Comparison of ENCODE assay signal across 11 mouse cellular contexts in the genomic region with DNA sequence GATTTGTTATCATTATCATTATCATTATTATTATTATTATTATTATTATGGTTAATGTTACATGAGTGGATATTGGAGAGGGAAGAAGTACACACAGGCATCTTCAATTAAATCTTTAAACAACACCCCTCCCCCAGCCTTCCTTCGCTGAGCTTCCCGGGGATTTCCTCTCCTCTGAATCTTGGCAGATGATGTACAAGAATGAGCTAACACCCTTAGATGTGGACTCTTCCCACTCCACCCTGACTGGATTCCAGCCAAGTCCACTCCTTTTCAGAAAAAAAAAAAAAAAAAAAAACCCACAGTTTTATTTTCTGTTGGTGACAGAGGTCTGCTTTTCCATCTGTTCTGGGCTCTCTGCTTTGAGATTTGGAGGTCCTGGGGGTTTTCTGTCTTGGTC. TPM values are rescaled to one million over a fixed set of nuclear protein-coding genes. Genes with fewer than 3 reads are reported as not detected.
DNase-seq lines count a peak whose midpoint lies in the region; ATAC-seq and TF ChIP-seq lines count a peak whose summit lies in the region.
"Had no signal": no experiment of that assay in that cellular context is flagged by ENCODE, and none has a peak within 500 bp of the region (broad histone marks: within the 10 kb centered on the region; RNA-seq: fewer than 3 reads in every experiment).

No protein-coding gene starts in this region.

- no peaks in the 10 kb centered on the region for H3K27me3 ChIP-seq in forebrain, embryonic 14.5 days (replicated peaks; ENCODE audit: control insufficient read depth, insufficient read depth, low read length)
- H3K27me3 ChIP-seq in forebrain, embryonic 10.5 days (ENCODE audit: poor library complexity, severe bottlenecking): no peaks in the 10 kb centered on the region
- H3K27me3 ChIP-seq in heart, postnatal 0 days (ENCODE audit: control insufficient read depth, insufficient read depth, low read length): no peaks in the 10 kb centered on the region
- H3K27me3 ChIP-seq in liver, embryonic 12.5 days (replicated peaks): no peaks in the 10 kb centered on the region
- H3K27me3 ChIP-seq: liver, embryonic 15.5 days; neural tube, embryonic 13.5 days had no signal

- TF ChIP-seq CTCF in heart, postnatal 0 days (IDR thresholded peaks at IDR 0.05; ENCODE audit: low read depth): no peak

- no peak overlapping the region for H3K4me3 ChIP-seq in forebrain, embryonic 14.5 days (ENCODE audit: low read depth, low read length)
- H3K4me3 ChIP-seq in forebrain, embryonic 10.5 days: no peak overlapping the region
- H3K4me3 ChIP-seq in heart, postnatal 0 days (ENCODE audit: low read depth, low read length): no peak overlapping the region
- no peak overlapping the region for H3K4me3 ChIP-seq in liver, embryonic 12.5 days
- H3K4me3 ChIP-seq: liver, embryonic 15.5 days; neural tube, embryonic 13.5 days had no signal

- H3K4me2 ChIP-seq in forebrain, embryonic 14.5 days (ENCODE audit: low read length): no peak overlapping the region
- H3K4me2 ChIP-seq in heart, postnatal 0 days (ENCODE audit: low read depth, low read length): no peak overlapping the region
- no peak overlapping the region for H3K4me2 ChIP-seq in liver, embryonic 12.5 days
- H3K4me2 ChIP-seq: liver, embryonic 15.5 days; neural tube, embryonic 13.5 days had no signal

- H3K4me1 ChIP-seq in forebrain, embryonic 14.5 days (ENCODE audit: control insufficient read depth, insufficient read depth, low read length): no peaks in the 10 kb centered on the region
- no peaks in the 10 kb centered on the region for H3K4me1 ChIP-seq in forebrain, embryonic 10.5 days
- no peaks in the 10 kb centered on the region for H3K4me1 ChIP-seq in heart, postnatal 0 days (ENCODE audit: control insufficient read depth, insufficient read depth)
- no peaks in the 10 kb centered on the region for H3K4me1 ChIP-seq in liver, embryonic 12.5 days
- H3K4me1 ChIP-seq: liver, embryonic 15.5 days; neural tube, embryonic 13.5 days had no signal

- no peaks in the 10 kb centered on the region for H3K9me3 ChIP-seq in forebrain, embryonic 14.5 days (replicated peaks; ENCODE audit: control insufficient read depth, low read length)
- no peaks in the 10 kb centered on the region for H3K9me3 ChIP-seq in forebrain, embryonic 10.5 days
- H3K9me3 ChIP-seq in heart, postnatal 0 days (replicated peaks; ENCODE audit: control insufficient read depth, low read length): no peaks in the 10 kb centered on the region
- H3K9me3 ChIP-seq in liver, embryonic 12.5 days (replicated peaks): no peaks in the 10 kb centered on the region
- H3K9me3 ChIP-seq: liver, embryonic 15.5 days; neural tube, embryonic 13.5 days had no signal

- 54% methylated on average over 2 of the region's 2 CpGs for WGBS in forebrain, embryonic 14.5 days
- WGBS in forebrain, embryonic 10.5 days: 71% methylated on average over 2 of the region's 2 CpGs
- 44% methylated on average over 2 of the region's 2 CpGs for WGBS in heart, postnatal 0 days
- WGBS in liver, embryonic 12.5 days (ENCODE audit: insufficient replicate concordance): 58% methylated on average over 2 of the region's 2 CpGs

- peak; percentile 49 for DNase-seq in forebrain, embryonic 14.5 days (ENCODE audit: low spot score)
- DNase-seq in forebrain, embryonic 10.5 days (ENCODE audit: extremely low spot score, low spot score): no peak
- DNase-seq in adipocyte (ENCODE audit: low spot score): peak; percentile 48
- peak; percentile 72 for DNase-seq in heart, postnatal 0 days (ENCODE audit: low spot score)
- peak; percentile 68 to 74 for DNase-seq in kidney, postnatal 36 days
- DNase-seq in right cerebral cortex, postnatal 4 days: no peak
- no peak for DNase-seq in right cerebral cortex, adult 18-20 months

- no peak for TF ChIP-seq EP300 in heart, postnatal 0 days (IDR thresholded peaks at IDR 0.05; ENCODE audit: low read depth)

- no peak overlapping the region for H3K9ac ChIP-seq in forebrain, embryonic 14.5 days (ENCODE audit: low read length)
- no peak overlapping the region for H3K9ac ChIP-seq in heart, postnatal 0 days (replicated peaks; ENCODE audit: low read depth, low read length)
- no peak overlapping the region for H3K9ac ChIP-seq in liver, embryonic 12.5 days
- H3K9ac ChIP-seq: liver, embryonic 15.5 days; neural tube, embryonic 13.5 days had no signal

- ATAC-seq in forebrain, embryonic 14.5 days: peak; percentile 61; the same call in 1 of the 2 replicates
- peak; percentile 81 for ATAC-seq in heart, postnatal 0 days (ENCODE audit: insufficient read depth, low read depth)
- ATAC-seq in liver, embryonic 12.5 days: no peak
- ATAC-seq: inflammation-experienced regulatory T-cells, adult 6 months had no signal

- no peaks in the 10 kb centered on the region for H3K36me3 ChIP-seq in forebrain, embryonic 14.5 days (ENCODE audit: control insufficient read depth, insufficient read depth, low read length)
- no peaks in the 10 kb centered on the region for H3K36me3 ChIP-seq in forebrain, embryonic 10.5 days (replicated peaks)
- no peaks in the 10 kb centered on the region for H3K36me3 ChIP-seq in heart, postnatal 0 days (replicated peaks; ENCODE audit: control insufficient read depth, insufficient read depth, low read length)
- no peaks in the 10 kb centered on the region for H3K36me3 ChIP-seq in liver, embryonic 12.5 days
- H3K36me3 ChIP-seq: liver, embryonic 15.5 days; neural tube, embryonic 13.5 days had no signal

- no peak overlapping the region for H3K27ac ChIP-seq in forebrain, embryonic 14.5 days (ENCODE audit: low read depth, low read length)
- no peak overlapping the region for H3K27ac ChIP-seq in forebrain, embryonic 10.5 days
- no peak overlapping the region for H3K27ac ChIP-seq in heart, postnatal 0 days (ENCODE audit: low read depth)
- H3K27ac ChIP-seq in liver, embryonic 12.5 days: no peak overlapping the region
- H3K27ac ChIP-seq: liver, embryonic 15.5 days; neural tube, embryonic 13.5 days had no signal

RNA-seq across cellular contexts. Expression of gene Abi3bp, which starts 23.8 kb away (rescaled TPM):
- polyA plus RNA-seq in forebrain, embryonic 14.5 days (2014; fragmentation: Nextera tagmentation; extraction: Ambion mirVana): 0.18 and 0.26 TPM in 2 replicates
- polyA plus RNA-seq in forebrain, embryonic 10.5 days (2016; fragmentation: Nextera tagmentation; extraction: Ambion mirVana): 0.19 and 0.25 TPM in 2 replicates
- total RNA-seq in heart, postnatal 0 days (2014; rRNA removed; ENCODE audit: low replicate concordance): 2.8 and 4.2 TPM in 2 replicates
- 2.2 and 3.0 TPM in 2 replicates for polyA plus RNA-seq in heart, postnatal 0 days (2015; fragmentation: Nextera tagmentation; extraction: Ambion mirVana)
- 0.11 and 0.12 TPM in 2 replicates for polyA plus RNA-seq in liver, embryonic 12.5 days (2016; fragmentation: Nextera tagmentation; extraction: Ambion mirVana)

Comparison
In these comparisons a context has a peak if more than half of its experiments do, and no peak if none do; other contexts are left out.
1. DNase-seq: peak in forebrain, embryonic 14.5 days (single experiment), adipocyte (single experiment), heart, postnatal 0 days (single experiment) and kidney, postnatal 36 days (2 of 2); none in forebrain, embryonic 10.5 days (single experiment), right cerebral cortex, postnatal 4 days (single experiment) and right cerebral cortex, adult 18-20 months (single experiment).